Mouse (Mus musculus): ENCODE measurements at regions not wholly inside any gene's neighbourhood (a gene's known extent, or its start where the extent isn't known, plus 50 kb on each side); places are given as distances from the start of the nearest gene placed in this dataset.

GRCm38 (mm10) chr7:113060991-113061390 is 107.2 kb downstream of the Rassf10 start:
- no peak for DNase-seq

- no peak for DNase-seq
These were observed 112.8 kb downstream of the Rassf10 start for GRCm38 (mm10) chr7:113066536-113066935.

- DNase-seq: no peak
These were observed 114.5 kb downstream of the Rassf10 start for GRCm38 (mm10) chr7:113068296-113068695.

GRCm38 (mm10) chr7:113069336-113069924 is 115.7 kb downstream of the Rassf10 start:
- no peak for DNase-seq

- DNase-seq: peak; percentile 14
These were observed 117.7 kb downstream of the Rassf10 start for GRCm38 (mm10) chr7:113071418-113071817.

GRCm38 (mm10) chr7:113073781-113074180 is 120.0 kb downstream of the Rassf10 start:
- DNase-seq: no peak

GRCm38 (mm10) chr7:113075371-113075770 is 121.6 kb downstream of the Rassf10 start:
- DNase-seq: no peak

GRCm38 (mm10) chr7:113076243-113076642 is 122.5 kb downstream of the Rassf10 start:
- no peak for DNase-seq

GRCm38 (mm10) chr7:113081120-113081519 is 126.1 kb upstream of the Arntl start:
- no peak for DNase-seq

- DNase-seq: no peak
These were observed 122.2 kb upstream of the Arntl start for GRCm38 (mm10) chr7:113084930-113085625.

- DNase-seq: no peak
These were observed 121.1 kb upstream of the Arntl start for GRCm38 (mm10) chr7:113086158-113086557.

- no peak for DNase-seq
These were observed 119.6 kb upstream of the Arntl start for GRCm38 (mm10) chr7:113087646-113088045.

GRCm38 (mm10) chr7:113089044-113089443 is 118.2 kb upstream of the Arntl start:
- no peak for DNase-seq

- no peak for DNase-seq
These were observed 113.3 kb upstream of the Arntl start for GRCm38 (mm10) chr7:113093931-113094330.

GRCm38 (mm10) chr7:113095092-113095491 is 112.2 kb upstream of the Arntl start:
- DNase-seq: no peak

- DNase-seq: no peak
These were observed 103.0 kb upstream of the Arntl start for GRCm38 (mm10) chr7:113104265-113104664.

- DNase-seq: no peak
These were observed 101.9 kb upstream of the Arntl start for GRCm38 (mm10) chr7:113105359-113105758.

- no peak for DNase-seq
These were observed 100.5 kb upstream of the Arntl start for GRCm38 (mm10) chr7:113106731-113107130.

- DNase-seq: no peak
These were observed 99.3 kb upstream of the Arntl start for GRCm38 (mm10) chr7:113107965-113108364.

GRCm38 (mm10) chr7:113108442-113109000 is 98.7 kb upstream of the Arntl start:
- DNase-seq: no peak

- no peak for DNase-seq
These were observed 97.8 kb upstream of the Arntl start for GRCm38 (mm10) chr7:113109481-113109880.

GRCm38 (mm10) chr7:113110867-113111508 is 96.3 kb upstream of the Arntl start:
- DNase-seq: no peak

GRCm38 (mm10) chr7:113113266-113113893 is 93.9 kb upstream of the Arntl start:
- no peak for DNase-seq
